Mouse (Mus musculus) forebrain, embryonic 14.5 days (tissue): ENCODE measurements at regions not wholly inside any gene's neighbourhood (a gene's known extent, or its start where the extent isn't known, plus 50 kb on each side); places are given as distances from the start of the nearest gene placed in this dataset.

Experiments used
- ATAC-seq: fragments of 200-750 bp; cut with Nextera tagmentation; 2 replicates; pipeline ENCODE4 v1.8.0; 2017; ENCODE audit warnings: mild to moderate bottlenecking, moderate library complexity
- DNase-seq: peaks from one replicate; pipeline ENCODE4 v3.0.0-alpha.2; 2015; ENCODE audit warnings: low spot score
- H3K27ac ChIP-seq: fragments of 300-500 bp; sonication (generic); 2 replicates; pipeline ENCODE4 v1.5.1; 2014; ENCODE audit warnings: low read depth, mild to moderate bottlenecking, control low read depth, low read length, moderate library complexity
- H3K27me3 ChIP-seq: fragments of 300-500 bp; sonication (generic); replicated peaks from 2 replicates; pipeline ENCODE4 v1.6.1; 2014; ENCODE audit warnings: low read length, control low read depth, mixed read lengths; ENCODE audit not compliant: control insufficient read depth, insufficient read depth
- H3K36me3 ChIP-seq: fragments of 300-500 bp; sonication (generic); 2 replicates; pipeline ENCODE4 v1.6.1; 2014; ENCODE audit warnings: low read length, control low read depth; ENCODE audit not compliant: control insufficient read depth, insufficient read depth
- H3K4me1 ChIP-seq: fragments of 300-500 bp; sonication (generic); 2 replicates; pipeline ENCODE4 v1.6.1; 2014; ENCODE audit warnings: antibody characterized with exemption, low read length, control low read depth; ENCODE audit not compliant: control insufficient read depth, insufficient read depth
- H3K4me2 ChIP-seq: fragments of 300-500 bp; sonication (generic); 2 replicates; pipeline ENCODE4 v1.6.1; 2014; ENCODE audit warnings: mild to moderate bottlenecking, control low read depth, low read length
- H3K4me3 ChIP-seq: fragments of 300-500 bp; sonication (generic); 2 replicates; pipeline ENCODE4 v1.5.1; 2014; ENCODE audit warnings: low read depth, low read length, control low read depth
- H3K9ac ChIP-seq: fragments of 300-500 bp; sonication (generic); 2 replicates; pipeline ENCODE4 v1.6.1; 2014; ENCODE audit warnings: mild to moderate bottlenecking, low read length, control low read depth, moderate library complexity
- H3K9me3 ChIP-seq: fragments of 300-500 bp; sonication (generic); replicated peaks from 2 replicates; pipeline ENCODE4 v1.6.1; 2016; ENCODE audit warnings: low read length, control low read depth, mixed read lengths; ENCODE audit not compliant: control insufficient read depth
- WGBS: fragments of 180-500 bp; shearing (Covaris S2); extraction: QIAGEN DNeasy Blood & Tissue Kit; methylation state at CpG from one replicate; pipeline ENCODE4 v1.1.7; 2014; 5-methylcytosine and 5-hydroxymethylcytosine counted together

DNA sequence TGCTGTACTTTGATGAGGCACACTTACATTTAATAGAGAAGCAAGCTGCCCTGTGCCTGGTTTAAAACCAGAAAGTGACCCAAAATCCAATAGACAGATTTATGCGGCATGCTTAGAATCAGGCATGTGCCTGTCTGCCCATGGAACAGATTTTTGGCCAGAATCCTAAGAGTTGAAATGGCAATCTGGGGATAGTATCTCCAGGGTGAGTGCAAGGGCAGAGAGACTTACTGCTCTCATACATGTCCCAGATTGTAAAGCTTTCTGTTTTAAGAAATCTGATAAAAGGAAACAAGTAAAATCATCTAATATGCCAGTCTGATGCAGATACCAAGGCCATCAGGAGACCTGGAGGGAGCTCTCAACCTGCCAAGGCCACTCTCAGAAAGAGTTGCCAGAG, 507.0 kb downstream of the Cntn6 start:
- H3K4me1 ChIP-seq: no peaks in the 10 kb centered on the region
- 93% methylated on average over 1 of the region's 1 CpGs for WGBS

DNA sequence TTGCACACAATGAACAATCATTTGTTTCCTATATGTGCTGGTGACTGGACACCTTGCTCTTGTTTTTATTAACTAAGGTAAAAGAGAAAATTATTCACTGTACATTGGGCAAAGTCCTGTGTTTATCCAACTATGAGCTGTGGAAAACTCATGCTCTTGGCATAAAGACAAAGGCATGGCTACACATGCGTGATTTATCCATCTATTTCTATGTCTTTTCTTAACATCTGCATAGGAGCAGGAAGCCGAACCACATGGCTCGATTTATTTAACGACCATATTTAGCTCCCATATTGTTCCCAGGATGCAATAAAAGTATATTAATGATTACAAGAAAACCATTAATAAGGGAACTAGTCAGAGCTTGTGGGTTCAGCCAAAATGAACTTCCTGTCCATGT, 528.1 kb downstream of the Cntn6 start:
- H3K27me3 ChIP-seq: no peaks in the 10 kb centered on the region
- ATAC-seq (no peak), DNase-seq (no peak)
- H3K4me2 ChIP-seq: no peak overlapping the region
- H3K4me3 ChIP-seq: no peak overlapping the region
- H3K9me3 ChIP-seq: no peaks in the 10 kb centered on the region
- H3K27ac ChIP-seq: no peak overlapping the region
- H3K4me1 ChIP-seq: no peaks in the 10 kb centered on the region
- H3K9ac ChIP-seq: no peak overlapping the region
- no peaks in the 10 kb centered on the region for H3K36me3 ChIP-seq
- 76% methylated on average over 4 of the region's 4 CpGs for WGBS

More for the DNA sequence above, 507.0 kb downstream of the Cntn6 start:
- no peak for ATAC-seq
- Histone ChIP-seq H3K27me3 (no peaks in the 10 kb centered on the region), H3K4me3 (no peak overlapping the region), H3K36me3 (no peaks in the 10 kb centered on the region), H3K9me3 (no peaks in the 10 kb centered on the region), H3K9ac (no peak overlapping the region), H3K27ac (no peak overlapping the region), H3K4me2 (no peak overlapping the region)
- no peak for DNase-seq

DNA sequence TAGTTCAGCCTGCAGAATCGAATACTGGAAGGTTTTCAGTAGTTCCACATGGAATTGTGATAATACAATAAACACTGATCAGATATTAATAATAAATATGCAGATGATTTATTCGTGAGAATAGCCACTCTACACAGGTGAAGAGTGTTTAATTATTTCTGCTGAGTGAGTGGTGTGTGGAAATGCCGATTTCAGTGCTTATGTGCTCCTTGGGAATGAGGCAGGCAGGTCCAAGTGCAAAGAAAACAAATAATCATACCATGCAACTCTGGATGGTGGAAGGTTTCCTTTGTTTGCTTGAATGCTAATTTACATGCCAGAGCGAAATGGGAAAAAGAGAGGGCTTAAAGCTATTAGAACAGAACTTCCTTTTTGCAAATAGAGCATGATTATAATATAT, 528.6 kb downstream of the Cntn6 start:
- Histone ChIP-seq H3K27me3 (no peaks in the 10 kb centered on the region), H3K9ac (no peak overlapping the region), H3K4me3 (no peak overlapping the region), H3K9me3 (no peaks in the 10 kb centered on the region), H3K36me3 (no peaks in the 10 kb centered on the region), H3K4me2 (no peak overlapping the region), H3K4me1 (no peaks in the 10 kb centered on the region), H3K27ac (no peak overlapping the region)
- no peak for ATAC-seq
- peak; percentile 7 for DNase-seq
- 54% methylated on average over 4 of the region's 4 CpGs for WGBS

DNA sequence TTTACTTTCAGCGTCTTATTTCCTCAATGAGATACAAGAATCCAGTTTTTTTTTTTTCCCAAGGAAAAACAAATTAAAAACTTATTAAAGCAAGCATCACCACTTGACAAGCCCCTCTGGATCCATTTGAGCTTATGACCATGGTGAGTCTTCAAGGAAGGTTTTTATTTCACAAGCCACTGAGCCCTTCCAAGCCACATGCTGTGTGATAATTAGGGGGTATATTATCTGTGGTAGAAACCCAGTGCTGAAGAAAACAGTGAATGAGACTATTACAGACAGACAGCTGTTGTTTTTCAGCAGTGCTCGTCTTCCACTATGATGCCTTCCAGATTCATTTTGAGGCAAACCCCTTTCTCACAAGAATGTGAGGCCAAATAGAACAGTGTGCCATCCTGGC, 573.6 kb downstream of the Cntn6 start:
- Histone ChIP-seq H3K4me3 (no peak overlapping the region), H3K36me3 (no peaks in the 10 kb centered on the region), H3K9ac (no peak overlapping the region), H3K27ac (no peak overlapping the region), H3K4me1 (no peaks in the 10 kb centered on the region), H3K9me3 (no peaks in the 10 kb centered on the region), H3K27me3 (no peaks in the 10 kb centered on the region), H3K4me2 (no peak overlapping the region)
- no peak for ATAC-seq
- peak; percentile 4 for DNase-seq
- WGBS: 43% methylated on average over 2 of the region's 2 CpGs

DNA sequence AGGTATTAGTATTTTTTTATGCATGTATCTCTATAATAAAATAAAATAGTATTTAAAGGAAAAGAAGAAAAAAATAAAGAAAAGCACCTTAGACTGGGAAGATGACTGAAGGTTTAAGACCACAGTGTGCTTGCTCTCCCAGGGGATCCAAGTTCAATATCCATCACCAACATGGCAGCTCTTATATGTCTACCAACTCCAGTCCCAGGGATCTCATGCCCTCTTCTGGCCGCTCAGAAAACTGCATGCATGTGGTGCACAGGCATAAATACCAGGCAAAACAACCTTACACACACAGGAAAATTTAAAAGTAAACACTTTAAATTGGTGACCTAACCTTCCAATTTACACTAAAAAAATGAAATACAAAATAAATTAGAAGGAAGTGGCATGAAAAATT, 586.6 kb upstream of the Cntn4 start:
- 3% methylated on average over 1 of the region's 1 CpGs for WGBS

More for the DNA sequence above, 586.6 kb upstream of the Cntn4 start:
- Histone ChIP-seq H3K27me3 (no peaks in the 10 kb centered on the region), H3K4me3 (no peak overlapping the region), H3K9me3 (no peaks in the 10 kb centered on the region), H3K4me2 (no peak overlapping the region), H3K4me1 (no peaks in the 10 kb centered on the region), H3K9ac (no peak overlapping the region), H3K36me3 (no peaks in the 10 kb centered on the region), H3K27ac (no peak overlapping the region)
- ATAC-seq (no peak), DNase-seq (peak; percentile 40)
